Mouse (Mus musculus) kidney, adult 9 months (tissue): ENCODE data around the gene Nr1h3.

ENCODE experiments used
- DNase-seq: peaks from one replicate; pipeline ENCODE4 v3.0.0; 2022

Gene Nr1h3

GRCm38 (mm10) chr2:91183711-91184405 lies 18.8 kb downstream of the Nr1h3 start, which contains the start of gene Madd:
TSS of gene Madd (minus strand) at chr2:91183837.
- DNase-seq, result peak; percentile 63

- peak; percentile 98 for DNase-seq
Measured at GRCm38 (mm10) chr2:91183148-91183513, 19.5 kb downstream of the Nr1h3 start.

- peak; percentile 18 for DNase-seq
Measured at GRCm38 (mm10) chr2:91182405-91183147, 20.1 kb downstream of the Nr1h3 start.

GRCm38 (mm10) chr2:91182016-91182404 lies 20.6 kb downstream of the Nr1h3 start:
- DNase-seq, result no peak

- DNase-seq, result no peak
Measured at GRCm38 (mm10) chr2:91180706-91181105, 21.9 kb downstream of the Nr1h3 start.

GRCm38 (mm10) chr2:91179825-91180224 lies 22.8 kb downstream of the Nr1h3 start:
- no peak for DNase-seq

- no peak for DNase-seq
Measured at GRCm38 (mm10) chr2:91176234-91176633, 26.4 kb downstream of the Nr1h3 start.

GRCm38 (mm10) chr2:91175490-91175889 lies 27.1 kb downstream of the Nr1h3 start:
- no peak for DNase-seq

GRCm38 (mm10) chr2:91169587-91170322 lies 32.9 kb downstream of the Nr1h3 start:
- no peak for DNase-seq

GRCm38 (mm10) chr2:91167629-91168028 lies 35.0 kb downstream of the Nr1h3 start:
- DNase-seq, result no peak

- DNase-seq, result no peak
Measured at GRCm38 (mm10) chr2:91164991-91165390, 37.6 kb downstream of the Nr1h3 start.

GRCm38 (mm10) chr2:91163532-91163931 lies 39.1 kb downstream of the Nr1h3 start:
- no peak for DNase-seq

- no peak for DNase-seq
Measured at GRCm38 (mm10) chr2:91162952-91163351, 39.7 kb downstream of the Nr1h3 start.

GRCm38 (mm10) chr2:91160591-91160990 lies 42.0 kb downstream of the Nr1h3 start:
- DNase-seq, result peak; percentile 8

GRCm38 (mm10) chr2:91157002-91157752 lies 45.5 kb downstream of the Nr1h3 start:
- no peak for DNase-seq

- no peak for DNase-seq
Measured at GRCm38 (mm10) chr2:91154091-91154490, 48.5 kb downstream of the Nr1h3 start.

GRCm38 (mm10) chr2:91152885-91153377 lies 49.7 kb downstream of the Nr1h3 start:
- no peak for DNase-seq

GRCm38 (mm10) chr2:91151331-91151730 lies 51.3 kb downstream of the Nr1h3 start:
- no peak for DNase-seq

- no peak for DNase-seq
Measured at GRCm38 (mm10) chr2:91148101-91148500, 54.5 kb downstream of the Nr1h3 start.

GRCm38 (mm10) chr2:91143401-91143800 lies 59.2 kb downstream of the Nr1h3 start:
- no peak for DNase-seq

GRCm38 (mm10) chr2:91142920-91143319 lies 59.7 kb downstream of the Nr1h3 start:
- no peak for DNase-seq

- DNase-seq, result no peak
Measured at GRCm38 (mm10) chr2:91139764-91140163, 62.9 kb downstream of the Nr1h3 start.

GRCm38 (mm10) chr2:91139311-91139710 lies 63.3 kb downstream of the Nr1h3 start:
- no peak for DNase-seq
